Mouse (Mus musculus) forebrain, embryonic 11.5 days (tissue): ENCODE results near the gene Mrpl52. TPM values are rescaled to one million over a fixed set of nuclear protein-coding genes. Genes with fewer than 3 reads are reported as not detected.
A peak's percentile ranks its signal among the peaks of the same experiment; 100 is the strongest.

Experiments used
- ATAC-seq: fragments of 200-750 bp; cut with Nextera tagmentation; replicated peaks from 2 replicates; pipeline ENCODE4 v1.8.0; 2017; ENCODE audit warnings: moderate TSS enrichment; ENCODE audit not compliant: low FRiP score
- DNase-seq: peaks from one replicate; pipeline ENCODE4 v3.0.0-alpha.2; 2017; ENCODE audit warnings: low spot score
- H3K27ac ChIP-seq: fragments of 300-500 bp; sonication (generic); 2 replicates; pipeline ENCODE4 v1.5.1; 2014; ENCODE audit warnings: low read depth, low read length
- H3K27me3 ChIP-seq: fragments of 300-500 bp; sonication (generic); 2 replicates; pipeline ENCODE4 v1.6.1; 2014; ENCODE audit warnings: mild to moderate bottlenecking, low read length, mixed read lengths; ENCODE audit not compliant: control insufficient read depth, insufficient read depth
- H3K36me3 ChIP-seq: fragments of 300-500 bp; sonication (generic); 2 replicates; pipeline ENCODE4 v1.6.1; 2014; ENCODE audit warnings: mild to moderate bottlenecking, low read length, moderate library complexity, mixed read lengths; ENCODE audit not compliant: control insufficient read depth, insufficient read depth
- H3K4me1 ChIP-seq: fragments of 300-500 bp; sonication (generic); replicated peaks from 2 replicates; pipeline ENCODE4 v1.6.1; 2014; ENCODE audit warnings: low read length, mixed read lengths; ENCODE audit not compliant: control insufficient read depth, insufficient read depth
- H3K4me2 ChIP-seq: fragments of 300-500 bp; sonication (generic); 2 replicates; pipeline ENCODE4 v1.6.1; 2014; ENCODE audit warnings: low read depth, mild to moderate bottlenecking, low read length, moderate library complexity, mixed read lengths; ENCODE audit not compliant: severe bottlenecking
- H3K4me3 ChIP-seq: fragments of 300-500 bp; sonication (generic); 2 replicates; pipeline ENCODE4 v1.5.1; 2014; ENCODE audit warnings: low read depth, low read length
- H3K9ac ChIP-seq: fragments of 300-500 bp; sonication (generic); 2 replicates; pipeline ENCODE4 v1.6.1; 2014; ENCODE audit warnings: low read length
- H3K9me3 ChIP-seq: fragments of 300-500 bp; sonication (generic); 2 replicates; pipeline ENCODE4 v1.6.1; 2016; ENCODE audit warnings: low read length, mixed read lengths; ENCODE audit not compliant: control insufficient read depth
- WGBS: fragments of 180-500 bp; shearing (Covaris S2); extraction: QIAGEN DNeasy Blood & Tissue Kit; methylation state at CpG from one replicate; pipeline ENCODE4 v1.1.7; 2014; 5-methylcytosine and 5-hydroxymethylcytosine counted together
- polyA plus RNA-seq: library from polyadenylated mRNA; unstranded; fragments of >200 nt; fragmentation: Nextera tagmentation; extraction: Ambion mirVana; gene quantifications from 2 replicates; pipeline ENCODE4 v1.2.1, GENCODE M21; 2014

Mrpl52 gene
- polyA plus RNA-seq, 1 experiment from 2014 or later, result 221 TPM

DNA sequence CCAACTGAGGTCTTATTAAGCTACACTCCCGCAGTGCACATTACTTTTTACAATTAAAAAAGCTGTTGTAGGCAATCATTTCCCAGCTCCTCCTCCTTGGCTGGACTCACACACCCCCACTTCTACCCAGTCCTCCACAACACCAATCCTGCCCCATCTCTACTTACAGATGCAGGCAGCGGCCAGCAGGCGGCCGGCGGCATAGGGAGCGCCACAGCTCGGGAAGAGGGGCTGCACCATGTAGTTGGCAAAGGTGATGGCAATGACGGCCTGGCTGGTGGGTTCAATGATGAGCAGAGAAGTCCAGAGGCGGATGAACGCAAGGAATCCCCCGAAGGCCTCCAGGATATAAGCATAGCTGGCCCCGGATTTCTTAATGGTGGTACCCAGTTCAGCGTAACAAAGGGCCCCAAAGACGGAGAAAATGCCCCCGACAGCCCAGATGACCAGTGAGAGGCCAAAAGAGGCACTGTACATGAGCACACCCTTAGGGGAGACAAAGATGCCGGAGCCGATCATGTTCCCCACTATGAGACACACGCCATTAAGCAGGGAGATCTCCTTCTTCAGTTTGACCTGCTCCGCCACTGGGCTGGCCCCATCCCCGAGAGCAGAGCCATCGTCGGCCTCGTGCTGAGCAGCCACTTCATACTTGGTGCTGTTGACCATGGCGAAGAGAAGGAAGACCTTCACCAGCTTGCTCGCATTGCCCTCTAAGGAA lies 18.2 kb upstream of the Mrpl52 start:
- no peak overlapping the region for H3K4me3 ChIP-seq
- H3K9me3 ChIP-seq, result no peaks in the 10 kb centered on the region
- no peak; the same call in 1 of the 2 replicates for ATAC-seq
- no peak overlapping the region for H3K9ac ChIP-seq
- 77% methylated on average over 25 of the region's 25 CpGs for WGBS
- H3K4me2 ChIP-seq, result no peak overlapping the region
- no peaks in the 10 kb centered on the region for H3K36me3 ChIP-seq
- no peak for DNase-seq
- no peaks in the 10 kb centered on the region for H3K27me3 ChIP-seq
- H3K4me1 ChIP-seq, result 0 out of 2 replicates have a peak, but pooled peaks cover 3% of the 10 kb centered on the region
- H3K27ac ChIP-seq, result no peak overlapping the region

DNA sequence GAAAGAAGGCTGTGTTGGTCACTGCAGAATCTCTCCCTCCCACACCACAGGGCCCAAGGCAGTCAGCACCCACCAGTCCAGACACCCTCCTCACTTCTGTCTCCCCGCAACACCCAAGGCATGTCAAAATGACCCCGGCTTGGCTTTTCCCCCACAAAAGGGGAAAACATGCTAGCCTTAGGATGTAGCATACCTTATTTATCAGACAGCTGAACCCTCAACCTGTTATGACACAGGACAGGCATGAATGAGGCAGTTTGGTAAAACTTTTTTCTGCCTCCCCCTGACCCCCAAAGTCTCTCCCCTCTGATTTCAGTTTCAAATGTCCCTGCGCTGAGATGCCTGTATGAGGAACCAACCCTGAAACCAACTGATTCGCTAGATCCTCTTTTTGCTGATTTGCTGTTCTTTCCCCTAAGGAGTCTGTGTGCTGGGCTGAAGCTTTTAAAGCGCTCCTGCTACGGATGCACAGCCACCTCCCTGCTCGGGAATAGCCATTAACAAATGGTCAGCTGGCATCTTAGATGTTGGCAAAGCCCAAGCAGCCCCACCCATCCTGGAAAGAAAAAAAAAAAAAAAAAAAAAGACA lies 17.6 kb upstream of the Mrpl52 start:
- ATAC-seq, result no peak
- Histone ChIP-seq H3K27ac (no peak overlapping the region), H3K36me3 (no peaks in the 10 kb centered on the region), H3K4me2 (no peak overlapping the region), H3K4me3 (no peak overlapping the region), H3K27me3 (peaks cover 3% of the 10 kb centered on the region; the same call in 1 of the 2 replicates), H3K9me3 (no peaks in the 10 kb centered on the region), H3K9ac (no peak overlapping the region), H3K4me1 (peaks cover 8% of the 10 kb centered on the region)
- WGBS, result 84% methylated on average over 7 of the region's 7 CpGs
- DNase-seq, result no peak

DNA sequence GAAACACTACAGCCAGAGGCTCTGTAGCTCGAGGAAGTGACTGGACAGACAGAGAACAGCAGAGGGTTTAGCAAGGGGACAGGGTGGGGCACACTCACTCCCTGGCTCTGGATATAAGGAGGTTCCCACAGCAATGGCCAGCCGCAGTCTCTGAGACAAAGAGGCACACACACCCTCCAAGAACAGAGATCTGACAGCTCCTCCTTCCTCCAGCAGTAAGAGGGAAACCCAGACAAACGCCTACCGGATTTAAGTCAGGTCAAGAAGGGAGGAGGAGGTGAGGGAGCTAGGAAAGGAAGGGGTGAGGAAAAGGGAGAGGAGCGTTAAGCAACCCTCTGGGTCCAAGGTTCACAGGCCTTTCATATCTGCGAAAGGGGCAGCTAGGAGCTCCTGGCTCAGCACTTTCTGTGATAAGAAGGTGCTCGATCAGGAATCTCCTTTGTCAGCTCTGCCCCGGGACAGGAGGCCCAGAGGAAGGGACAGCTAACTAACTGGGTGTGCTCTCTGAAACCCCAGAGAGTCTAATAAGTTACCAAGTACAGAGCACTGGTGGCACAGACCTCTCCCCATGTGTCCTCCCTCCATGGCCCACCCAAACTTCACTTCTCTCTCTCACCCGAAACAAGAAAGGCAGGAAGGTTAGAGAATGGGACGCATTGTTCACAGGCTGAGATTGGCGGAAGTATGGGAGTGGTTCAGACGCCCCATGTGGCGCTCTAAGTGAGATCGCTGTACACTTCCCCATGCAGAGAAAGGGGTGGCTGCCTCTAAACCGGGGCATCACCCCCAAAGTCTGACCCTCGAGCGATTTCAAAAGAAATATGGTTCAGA lies 16.5 kb upstream of the Mrpl52 start:
- Histone ChIP-seq H3K36me3 (no peaks in the 10 kb centered on the region), H3K9me3 (no peaks in the 10 kb centered on the region), H3K4me1 (peaks cover 9% of the 10 kb centered on the region), H3K9ac (peak overlapping the region; percentile 44; the same call in 1 of the 2 replicates), H3K4me2 (no peak overlapping the region), H3K27ac (no peak overlapping the region), H3K4me3 (no peak overlapping the region), H3K27me3 (peaks cover 6% of the 10 kb centered on the region; the same call in 1 of the 2 replicates)
- no peak for DNase-seq
- no peak for ATAC-seq
- 45% methylated on average over 17 of the region's 17 CpGs for WGBS

DNA sequence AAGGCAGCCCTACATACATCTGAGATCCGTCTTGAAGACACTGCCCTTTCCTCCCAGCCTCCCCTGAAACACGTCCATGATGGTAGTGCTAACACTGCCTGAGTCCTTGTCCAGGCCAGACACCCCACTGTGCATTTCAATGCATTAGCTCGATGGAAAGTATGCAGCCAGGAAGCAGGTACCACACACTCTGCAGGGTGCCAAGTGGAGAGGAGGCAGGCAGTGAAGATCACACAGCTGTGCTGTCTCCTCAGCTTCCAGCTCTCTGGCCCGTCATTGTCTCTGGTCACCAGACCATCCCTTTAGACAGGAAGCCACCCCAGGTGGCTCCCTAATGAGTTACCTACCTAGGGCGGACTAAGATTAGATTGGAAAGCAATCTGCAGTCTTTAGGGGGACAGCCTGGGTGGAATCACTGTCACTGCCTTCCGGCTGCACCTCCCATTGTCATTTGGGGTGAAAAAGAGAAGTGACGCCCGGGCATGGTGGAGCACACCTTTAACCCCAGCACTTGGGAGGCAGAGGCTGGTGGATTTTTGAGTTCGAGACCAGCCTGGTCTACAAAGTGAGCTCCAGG lies 14.6 kb upstream of the Mrpl52 start:
- DNase-seq, result no peak
- 24% methylated on average over 9 of the region's 9 CpGs for WGBS

DNA sequence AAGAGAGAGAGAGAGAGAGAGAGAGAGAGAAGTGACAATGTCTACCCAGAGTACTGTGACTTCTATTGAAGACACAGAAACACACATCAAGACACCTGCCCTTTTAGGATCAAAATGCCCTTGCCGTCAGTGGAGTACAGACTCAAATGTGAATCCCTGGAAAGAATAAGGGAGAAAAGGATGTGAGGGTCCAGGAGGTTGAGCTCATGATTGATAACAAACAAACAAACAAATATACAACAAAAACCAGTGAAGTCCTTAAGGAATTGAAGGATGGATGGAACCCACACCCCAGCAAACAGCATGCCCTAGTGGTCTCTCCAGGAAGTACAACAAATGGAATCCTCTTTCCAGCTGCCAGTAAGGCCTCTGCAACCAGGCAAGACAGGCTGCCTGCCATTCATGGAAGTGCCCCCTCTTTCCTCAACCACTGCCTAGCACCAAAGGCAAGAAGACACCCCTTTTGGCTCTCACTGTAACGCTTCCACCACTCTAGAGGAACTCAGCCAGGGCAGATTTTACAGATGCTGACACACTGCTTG lies 14.0 kb upstream of the Mrpl52 start:
- peaks cover 14% of the 10 kb centered on the region for H3K4me1 ChIP-seq
- H3K27me3 ChIP-seq, result peaks cover 15% of the 10 kb centered on the region
- H3K36me3 ChIP-seq, result no peaks in the 10 kb centered on the region
- H3K9ac ChIP-seq, result no peak overlapping the region
- no peak overlapping the region for H3K27ac ChIP-seq
- H3K4me3 ChIP-seq, result no peak overlapping the region
- DNase-seq (peak; percentile 68), ATAC-seq (no peak)
- no peaks in the 10 kb centered on the region for H3K9me3 ChIP-seq
- WGBS, result 30% methylated on average over 2 of the region's 2 CpGs
- no peak overlapping the region for H3K4me2 ChIP-seq

More for the DNA sequence above, 14.6 kb upstream of the Mrpl52 start:
- H3K4me1 ChIP-seq, result peaks cover 14% of the 10 kb centered on the region
- H3K27me3 ChIP-seq, result peaks cover 12% of the 10 kb centered on the region
- H3K36me3 ChIP-seq, result no peaks in the 10 kb centered on the region
- no peak for ATAC-seq
- no peak overlapping the region for H3K4me3 ChIP-seq
- H3K27ac ChIP-seq, result no peak overlapping the region
- H3K9me3 ChIP-seq, result no peaks in the 10 kb centered on the region
- no peak overlapping the region for H3K4me2 ChIP-seq
- no peak overlapping the region for H3K9ac ChIP-seq

DNA sequence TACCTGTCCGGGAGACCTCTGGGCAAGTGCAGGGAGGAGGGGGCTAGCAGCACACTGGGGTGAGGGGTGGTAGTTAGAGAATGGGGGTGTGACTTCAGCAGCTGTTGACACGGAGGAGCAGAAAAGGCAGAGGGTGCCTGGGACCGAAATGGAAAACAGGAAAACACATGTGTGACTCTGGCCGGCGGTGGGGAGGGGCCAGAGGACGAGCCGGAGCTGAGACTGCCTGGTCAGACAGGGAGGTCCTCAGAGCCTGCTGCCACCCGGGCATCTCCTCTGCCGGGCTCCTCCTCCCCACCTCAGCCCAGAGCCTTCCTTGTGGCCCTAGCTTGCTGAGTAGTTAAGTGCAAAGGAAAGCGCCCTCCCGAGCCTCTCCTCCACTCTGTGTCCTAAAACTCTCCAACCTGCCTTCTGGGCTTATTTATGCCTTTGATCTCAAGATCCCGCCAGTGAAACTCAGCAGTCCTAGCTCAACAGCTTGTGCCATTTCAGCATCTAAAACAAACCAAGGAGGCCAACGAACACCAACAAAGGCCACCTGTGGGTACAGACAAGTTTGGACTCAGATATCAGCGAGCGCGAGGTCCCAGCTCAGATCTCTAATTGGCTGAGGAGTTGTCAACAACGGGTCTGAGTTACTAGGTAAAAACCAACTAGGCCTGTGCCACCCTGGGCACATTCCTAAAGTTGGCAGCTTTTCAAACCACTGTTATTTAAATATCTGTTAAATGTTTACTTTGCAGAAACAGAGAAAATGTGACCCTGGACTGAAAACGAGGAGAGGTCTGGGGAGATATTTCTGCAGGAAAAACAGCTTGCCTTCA lies 12.6 kb upstream of the Mrpl52 start:
- no peaks in the 10 kb centered on the region for H3K9me3 ChIP-seq
- no peaks in the 10 kb centered on the region for H3K36me3 ChIP-seq
- H3K27me3 ChIP-seq, result peaks cover 16% of the 10 kb centered on the region
- H3K4me1 ChIP-seq, result peaks cover 14% of the 10 kb centered on the region
- WGBS, result 6% methylated on average over 18 of the region's 18 CpGs
- H3K4me2 ChIP-seq, result 0 out of 2 replicates have a peak overlapping the region, but pooled peaks have one; percentile 18
- H3K27ac ChIP-seq, result no peak overlapping the region
- DNase-seq (no peak), ATAC-seq (peak; percentile 28; the same call in 1 of the 2 replicates)
- H3K4me3 ChIP-seq, result no peak overlapping the region
- peak overlapping the region; percentile 29 for H3K9ac ChIP-seq

DNA sequence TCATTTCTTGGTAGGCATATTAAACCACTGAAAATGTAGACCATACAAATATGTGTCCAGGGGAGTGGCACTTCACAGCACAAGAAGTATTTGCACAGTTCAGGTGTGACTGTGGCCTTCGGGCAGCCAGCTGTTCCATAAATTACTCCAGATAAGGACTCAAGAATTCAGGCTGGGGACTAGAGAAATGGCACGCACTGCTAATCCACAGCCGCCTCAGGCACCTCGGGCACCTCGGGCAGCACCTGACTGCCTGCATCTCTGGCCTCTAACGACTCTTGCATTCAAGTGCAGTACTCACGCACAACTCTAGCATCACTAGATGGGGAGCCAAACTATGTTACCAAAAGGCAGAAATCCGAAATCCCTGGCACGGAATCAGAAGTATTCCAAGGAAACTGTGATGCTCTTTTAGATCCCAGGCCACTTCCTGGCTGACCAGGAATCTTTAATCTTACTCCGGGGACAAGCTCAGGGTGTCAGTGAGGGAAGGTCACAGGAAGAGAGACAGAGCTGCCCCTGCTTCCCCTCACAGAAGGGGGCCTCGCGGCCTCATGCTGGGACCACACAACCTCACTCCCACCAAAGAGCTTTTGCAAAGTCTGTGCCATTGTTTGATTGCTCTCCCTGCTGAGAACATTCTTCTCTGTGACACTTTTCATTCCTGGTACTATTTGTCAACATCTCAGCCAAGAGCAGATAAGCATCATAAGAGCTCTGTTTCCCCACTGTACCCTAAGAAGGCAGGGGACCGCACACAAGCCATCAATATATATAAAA lies 11.3 kb upstream of the Mrpl52 start:
- no peaks in the 10 kb centered on the region for H3K9me3 ChIP-seq
- 9% methylated on average over 13 of the region's 13 CpGs for WGBS
- H3K27me3 ChIP-seq, result peaks cover 16% of the 10 kb centered on the region
- no peak overlapping the region for H3K27ac ChIP-seq
- ATAC-seq, result no peak
- no peak overlapping the region for H3K4me3 ChIP-seq
- DNase-seq, result no peak
- H3K9ac ChIP-seq, result no peak overlapping the region
- no peaks in the 10 kb centered on the region for H3K36me3 ChIP-seq
- H3K4me2 ChIP-seq, result no peak overlapping the region
- H3K4me1 ChIP-seq, result peaks cover 14% of the 10 kb centered on the region
